Mouse (Mus musculus) kidney, embryonic 16.5 days (tissue): ENCODE results near the gene Cntrob. TPM values are rescaled to one million over a fixed set of nuclear protein-coding genes. Genes with fewer than 3 reads are reported as not detected.

Source experiments
- ATAC-seq: fragments of 200-750 bp; cut with Nextera tagmentation; 2 replicates; pipeline ENCODE4 v1.8.0; 2017; ENCODE audit warnings: moderate TSS enrichment; ENCODE audit not compliant: low FRiP score, low TSS enrichment
- H3K27ac ChIP-seq: fragments of 300-500 bp; sonication (generic); 2 replicates; pipeline ENCODE4 v1.5.1; 2014; ENCODE audit warnings: low read length
- H3K27me3 ChIP-seq: fragments of 300-500 bp; sonication (generic); 2 replicates; pipeline ENCODE4 v1.6.1; 2014; ENCODE audit warnings: low read length, control low read depth, mixed read lengths; ENCODE audit not compliant: insufficient read depth
- H3K36me3 ChIP-seq: fragments of 300-500 bp; sonication (generic); 2 replicates; pipeline ENCODE4 v1.6.1; 2014; ENCODE audit warnings: low read length, control low read depth, mixed read lengths; ENCODE audit not compliant: insufficient read depth
- H3K4me1 ChIP-seq: fragments of 300-500 bp; sonication (generic); 2 replicates; pipeline ENCODE4 v1.6.1; 2014; ENCODE audit warnings: low read length, control low read depth, mixed read lengths; ENCODE audit not compliant: insufficient read depth
- H3K4me2 ChIP-seq: fragments of 300-500 bp; sonication (generic); replicated peaks from 2 replicates; pipeline ENCODE4 v1.6.1; 2014; ENCODE audit warnings: low read depth, low read length
- H3K4me3 ChIP-seq: fragments of 300-500 bp; sonication (generic); 2 replicates; pipeline ENCODE4 v1.5.1; 2014; ENCODE audit warnings: mild to moderate bottlenecking, low read length
- H3K9ac ChIP-seq: fragments of 300-500 bp; sonication (generic); replicated peaks from 2 replicates; pipeline ENCODE4 v1.6.1; 2014; ENCODE audit warnings: low read length
- H3K9me3 ChIP-seq: fragments of 300-500 bp; sonication (generic); 2 replicates; pipeline ENCODE4 v1.6.1; 2016; ENCODE audit warnings: low read length, control low read depth
- WGBS: fragments of 180-500 bp; shearing (Covaris S2); extraction: QIAGEN DNeasy Blood & Tissue Kit; methylation state at CpG from one replicate; pipeline ENCODE4 v1.1.7; 2014; 5-methylcytosine and 5-hydroxymethylcytosine counted together
- polyA plus RNA-seq: library from polyadenylated mRNA; unstranded; fragments of >200 nt; fragmentation: Nextera tagmentation; extraction: Ambion mirVana; gene quantifications from 2 replicates; pipeline ENCODE4 v1.2.1, GENCODE M21; 2015

The Cntrob gene
- polyA plus RNA-seq, 1 experiment from 2014 or later = 23.2 TPM

DNA sequence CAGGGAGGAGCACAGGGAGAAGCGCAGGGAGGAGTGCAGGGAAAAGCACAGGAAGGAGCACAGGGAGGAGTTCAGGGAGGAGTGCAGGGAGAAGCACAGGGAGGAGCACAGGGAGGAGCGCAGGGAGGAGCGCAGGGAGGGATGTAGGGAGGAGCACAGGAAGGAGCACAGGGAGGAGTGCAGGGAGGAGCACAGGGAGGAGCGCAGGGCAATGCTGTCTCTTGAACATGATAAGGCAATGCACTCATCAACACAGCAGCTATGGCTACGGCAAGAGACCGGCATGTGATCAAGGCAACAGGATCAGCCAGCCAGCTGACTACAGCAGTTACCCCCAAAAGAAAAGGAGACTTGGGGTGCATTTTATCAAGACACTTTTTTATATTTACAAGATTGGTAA, 7.2 kb downstream of the Cntrob start:
- 98% methylated on average over 6 of the region's 6 CpGs for WGBS
- no peak for ATAC-seq
- no peak overlapping the region for H3K9ac ChIP-seq
- H3K27me3 ChIP-seq = no peaks in the 10 kb centered on the region
- no peak overlapping the region for H3K4me2 ChIP-seq
- H3K9me3 ChIP-seq = no peaks in the 10 kb centered on the region
- H3K36me3 ChIP-seq = peaks cover 39% of the 10 kb centered on the region
- no peak overlapping the region for H3K27ac ChIP-seq
- H3K4me1 ChIP-seq = no peaks in the 10 kb centered on the region
- no peak overlapping the region for H3K4me3 ChIP-seq

DNA sequence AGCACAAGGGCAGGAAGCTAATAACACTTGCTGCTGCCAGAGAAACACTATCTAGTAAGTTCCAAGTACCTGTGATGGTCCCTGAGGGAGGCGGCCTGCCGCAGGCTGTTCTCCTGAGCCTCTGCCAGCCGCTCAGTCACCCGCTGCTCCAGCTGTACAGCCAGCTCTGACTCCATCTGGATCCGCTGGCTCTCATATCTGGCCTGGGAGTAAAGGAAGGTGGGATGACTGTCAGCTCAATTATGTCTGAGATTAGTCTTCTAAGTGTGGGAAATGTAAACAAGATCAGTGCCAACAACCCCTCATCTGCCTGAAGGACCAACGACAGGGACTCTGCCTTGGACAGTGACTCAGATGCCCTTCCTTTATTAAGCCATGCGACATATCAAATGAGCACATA, 12.3 kb downstream of the Cntrob start:
- ATAC-seq = no peak
- Histone ChIP-seq H3K4me1 (no peaks in the 10 kb centered on the region), H3K4me3 (no peak overlapping the region), H3K27me3 (no peaks in the 10 kb centered on the region), H3K4me2 (no peak overlapping the region), H3K9ac (no peak overlapping the region), H3K9me3 (no peaks in the 10 kb centered on the region), H3K36me3 (peaks cover 61% of the 10 kb centered on the region), H3K27ac (no peak overlapping the region)
- 83% methylated on average over 7 of the region's 7 CpGs for WGBS

DNA sequence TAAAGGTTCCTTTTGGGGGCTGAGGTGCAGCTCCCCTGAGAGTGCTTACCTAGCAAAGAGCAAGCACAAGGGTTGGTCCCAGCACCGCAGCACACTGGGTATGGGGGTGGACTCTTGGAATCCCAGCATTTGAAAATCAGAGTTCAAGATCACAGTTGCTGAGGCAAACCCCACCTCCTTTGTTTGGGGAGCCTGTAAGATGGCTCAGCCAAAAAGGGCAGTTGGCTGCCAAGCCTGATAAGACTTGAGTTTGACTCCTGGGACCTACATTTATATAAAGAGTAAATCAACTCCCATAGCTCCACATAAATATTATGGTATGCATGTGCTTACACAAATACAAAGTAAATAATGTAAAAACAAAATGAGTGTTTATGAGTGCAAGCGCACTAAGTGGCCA, 17.5 kb downstream of the Cntrob start:
- no peak overlapping the region for H3K27ac ChIP-seq
- H3K9ac ChIP-seq = no peak overlapping the region
- ATAC-seq = no peak
- no peaks in the 10 kb centered on the region for H3K4me1 ChIP-seq
- WGBS = 92% methylated on average over 2 of the region's 2 CpGs
- H3K9me3 ChIP-seq = no peaks in the 10 kb centered on the region
- H3K27me3 ChIP-seq = no peaks in the 10 kb centered on the region
- H3K36me3 ChIP-seq = peaks cover 64% of the 10 kb centered on the region
- H3K4me2 ChIP-seq = no peak overlapping the region
- no peak overlapping the region for H3K4me3 ChIP-seq

DNA sequence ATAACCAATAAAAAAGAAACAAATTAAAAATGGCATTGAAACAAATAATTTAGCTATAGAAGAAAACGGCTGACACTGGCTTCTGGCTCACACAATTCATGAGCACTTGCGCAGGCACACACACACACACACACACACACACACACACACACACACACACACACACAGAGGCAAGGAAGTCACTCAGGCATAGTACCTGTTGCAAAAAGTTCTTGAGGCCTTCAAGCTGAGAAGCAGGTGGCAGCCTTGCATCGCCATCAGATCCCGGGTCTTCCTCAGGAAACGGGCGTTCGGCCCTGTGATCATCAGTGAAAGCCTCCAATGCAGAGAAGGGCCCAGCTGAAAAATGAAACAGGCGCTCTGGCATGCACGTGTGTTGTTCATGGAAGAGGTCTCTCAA, 18.3 kb downstream of the Cntrob start:
- no peak overlapping the region for H3K4me2 ChIP-seq
- no peak for ATAC-seq
- 81% methylated on average over 9 of the region's 9 CpGs for WGBS
- no peak overlapping the region for H3K4me3 ChIP-seq
- no peak overlapping the region for H3K27ac ChIP-seq
- H3K9ac ChIP-seq = no peak overlapping the region
- H3K36me3 ChIP-seq = peaks cover 56% of the 10 kb centered on the region
- no peaks in the 10 kb centered on the region for H3K9me3 ChIP-seq
- H3K27me3 ChIP-seq = no peaks in the 10 kb centered on the region
- no peaks in the 10 kb centered on the region for H3K4me1 ChIP-seq

DNA sequence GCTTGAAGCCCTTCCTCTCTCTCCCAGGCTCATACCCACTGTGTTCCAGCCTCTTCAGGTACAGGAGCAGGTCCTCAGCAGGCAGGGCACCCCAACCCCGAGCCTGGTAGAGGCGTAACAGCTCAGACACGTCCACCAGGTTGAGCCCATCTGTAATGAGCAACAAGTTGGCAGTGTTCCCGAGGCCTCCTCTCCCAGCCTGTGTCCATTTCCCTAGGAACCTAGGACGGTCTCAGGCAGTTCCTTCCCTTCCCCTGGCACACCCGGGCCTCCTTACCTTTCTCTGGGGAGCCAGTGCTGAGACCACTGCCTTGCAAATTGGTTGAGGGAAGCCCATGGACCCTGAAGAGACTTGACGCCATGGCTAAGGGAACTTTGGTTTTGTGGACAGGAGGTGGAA, 20.8 kb downstream of the Cntrob start:
- no peak overlapping the region for H3K4me2 ChIP-seq
- WGBS = 89% methylated on average over 7 of the region's 7 CpGs
- H3K27ac ChIP-seq = no peak overlapping the region
- no peaks in the 10 kb centered on the region for H3K9me3 ChIP-seq
- ATAC-seq = no peak
- H3K4me3 ChIP-seq = no peak overlapping the region
- H3K9ac ChIP-seq = no peak overlapping the region
- no peaks in the 10 kb centered on the region for H3K4me1 ChIP-seq
- H3K36me3 ChIP-seq = peaks cover 40% of the 10 kb centered on the region
- no peaks in the 10 kb centered on the region for H3K27me3 ChIP-seq

DNA sequence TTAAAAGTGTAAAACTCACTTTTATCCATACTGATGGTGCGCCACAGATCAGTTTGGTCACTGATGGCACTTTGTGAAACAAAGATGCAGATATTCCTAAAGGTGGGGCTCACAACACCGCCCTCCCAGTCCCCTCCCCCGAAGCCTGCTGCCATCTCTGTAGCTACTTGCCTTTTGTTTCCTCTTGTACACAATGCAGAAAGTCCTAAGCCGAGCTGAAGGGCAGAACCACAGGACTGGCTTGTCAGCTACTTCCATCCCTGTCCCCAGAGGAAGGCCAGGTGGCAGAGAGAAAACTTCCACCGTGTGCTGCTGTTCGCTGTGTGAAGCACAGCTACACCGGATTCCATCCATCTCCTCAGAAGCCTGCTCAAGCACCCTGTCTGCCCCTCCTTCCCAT, 25.3 kb downstream of the Cntrob start:
- H3K36me3 ChIP-seq = peaks cover 24% of the 10 kb centered on the region
- no peaks in the 10 kb centered on the region for H3K9me3 ChIP-seq
- 78% methylated on average over 7 of the region's 7 CpGs for WGBS
- H3K27me3 ChIP-seq = no peaks in the 10 kb centered on the region
- no peaks in the 10 kb centered on the region for H3K4me1 ChIP-seq
- H3K27ac ChIP-seq = no peak overlapping the region
- no peak overlapping the region for H3K4me2 ChIP-seq
- no peak overlapping the region for H3K9ac ChIP-seq
- H3K4me3 ChIP-seq = no peak overlapping the region
- no peak for ATAC-seq

DNA sequence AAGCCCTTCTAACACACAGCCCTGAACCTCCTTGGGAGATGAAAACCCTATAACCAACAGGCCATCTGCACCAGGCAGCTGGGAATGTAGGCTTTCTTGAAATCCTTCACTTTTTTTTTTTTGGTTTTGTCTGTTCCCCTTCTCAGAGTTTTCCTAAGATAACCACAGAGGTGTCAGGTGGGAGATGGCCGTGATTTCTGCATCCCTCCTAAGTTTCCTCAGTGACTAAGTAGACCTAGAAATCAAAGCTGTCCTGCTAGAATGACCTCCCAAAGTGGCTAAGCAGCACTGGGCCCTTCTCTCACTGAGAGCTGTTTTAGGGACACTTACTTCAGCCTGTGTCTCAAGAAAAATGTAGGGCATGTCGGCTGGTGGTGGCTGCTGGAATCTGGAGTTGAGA, 25.8 kb downstream of the Cntrob start:
- Histone ChIP-seq H3K4me3 (no peak overlapping the region), H3K4me2 (no peak overlapping the region), H3K27ac (no peak overlapping the region), H3K9ac (no peak overlapping the region), H3K9me3 (no peaks in the 10 kb centered on the region), H3K36me3 (peaks cover 19% of the 10 kb centered on the region), H3K4me1 (no peaks in the 10 kb centered on the region), H3K27me3 (no peaks in the 10 kb centered on the region)
- WGBS = 89% methylated on average over 2 of the region's 2 CpGs
- ATAC-seq = no peak

DNA sequence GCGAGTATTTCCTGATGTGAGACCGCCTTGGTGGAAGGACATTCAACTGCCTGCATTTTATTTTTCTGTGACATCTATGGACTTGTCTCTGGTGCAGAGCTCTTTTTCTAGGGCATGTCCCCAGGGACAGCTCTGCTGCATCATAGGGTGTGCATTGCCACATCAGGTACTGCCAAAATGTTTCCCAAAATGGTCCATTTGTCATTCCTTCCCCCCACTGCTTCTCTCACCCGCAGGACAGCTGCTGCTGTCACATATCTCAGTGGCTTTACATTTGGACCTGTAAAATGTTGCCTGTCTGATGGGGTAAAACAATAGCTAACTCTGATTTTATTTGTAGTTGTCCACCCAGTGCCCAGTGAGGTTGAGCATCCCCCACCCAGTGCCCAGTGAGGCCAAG, 28.3 kb downstream of the Cntrob start:
- no peak overlapping the region for H3K4me3 ChIP-seq
- H3K9me3 ChIP-seq = no peaks in the 10 kb centered on the region
- peaks cover 12% of the 10 kb centered on the region; the same call in 1 of the 2 replicates for H3K36me3 ChIP-seq
- no peaks in the 10 kb centered on the region for H3K4me1 ChIP-seq
- no peak overlapping the region for H3K9ac ChIP-seq
- no peak overlapping the region for H3K4me2 ChIP-seq
- H3K27ac ChIP-seq = no peak overlapping the region
- ATAC-seq = no peak
- H3K27me3 ChIP-seq = no peaks in the 10 kb centered on the region
- 83% methylated on average over 3 of the region's 3 CpGs for WGBS

DNA sequence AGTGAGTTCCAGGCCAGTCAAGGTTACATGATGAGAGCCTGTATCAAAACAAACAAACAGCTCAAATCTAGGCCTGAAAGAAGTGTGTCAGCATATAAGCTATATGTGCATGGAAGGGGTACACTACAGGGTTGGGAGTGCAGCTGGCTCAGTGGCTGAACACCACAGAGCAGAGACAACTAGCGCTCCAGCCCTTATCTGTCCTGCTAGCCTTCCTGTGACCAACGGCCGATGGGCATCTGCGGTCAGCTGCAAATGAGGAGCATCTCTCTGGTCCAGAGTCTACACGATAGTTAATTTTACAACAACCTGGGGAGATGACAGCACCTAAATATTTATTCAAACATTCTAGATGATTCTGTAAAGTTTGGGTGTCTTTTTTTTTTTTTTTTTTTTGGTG, 32.5 kb downstream of the Cntrob start:
- ATAC-seq = no peak
- WGBS = 95% methylated on average over 5 of the region's 5 CpGs

DNA sequence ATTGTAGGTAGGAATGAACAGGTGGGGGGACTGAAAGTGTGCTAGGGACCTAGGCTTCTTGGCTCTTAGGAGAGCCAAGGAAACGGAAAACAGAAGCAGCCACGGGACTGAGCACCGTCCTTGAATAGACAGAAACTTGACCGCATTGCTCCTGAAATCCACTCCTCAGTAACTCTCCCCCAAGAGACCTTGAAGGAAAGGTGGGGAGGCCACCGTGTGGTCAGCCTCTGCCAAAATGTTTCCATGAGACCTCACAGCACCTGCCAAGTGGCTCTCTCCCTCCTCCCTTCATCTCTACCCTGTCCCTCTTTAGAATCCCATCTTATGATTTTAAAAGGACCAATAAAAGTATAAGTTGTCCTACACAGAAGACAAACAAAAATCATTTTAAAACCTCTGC, 46.3 kb downstream of the Cntrob start:
- no peak overlapping the region for H3K4me2 ChIP-seq
- no peak overlapping the region for H3K4me3 ChIP-seq
- H3K27me3 ChIP-seq = peaks cover under 1% of the 10 kb centered on the region; the same call in 1 of the 2 replicates
- no peak for ATAC-seq
- H3K4me1 ChIP-seq = no peaks in the 10 kb centered on the region
- H3K9me3 ChIP-seq = no peaks in the 10 kb centered on the region
- 64% methylated on average over 5 of the region's 5 CpGs for WGBS
- H3K9ac ChIP-seq = no peak overlapping the region
- no peaks in the 10 kb centered on the region for H3K36me3 ChIP-seq
- no peak overlapping the region for H3K27ac ChIP-seq

More for the DNA sequence above, 32.5 kb downstream of the Cntrob start:
- Histone ChIP-seq H3K9ac (no peak overlapping the region), H3K27ac (no peak overlapping the region), H3K4me1 (no peaks in the 10 kb centered on the region), H3K9me3 (no peaks in the 10 kb centered on the region), H3K27me3 (no peaks in the 10 kb centered on the region), H3K36me3 (no peaks in the 10 kb centered on the region), H3K4me2 (no peak overlapping the region), H3K4me3 (no peak overlapping the region)

DNA sequence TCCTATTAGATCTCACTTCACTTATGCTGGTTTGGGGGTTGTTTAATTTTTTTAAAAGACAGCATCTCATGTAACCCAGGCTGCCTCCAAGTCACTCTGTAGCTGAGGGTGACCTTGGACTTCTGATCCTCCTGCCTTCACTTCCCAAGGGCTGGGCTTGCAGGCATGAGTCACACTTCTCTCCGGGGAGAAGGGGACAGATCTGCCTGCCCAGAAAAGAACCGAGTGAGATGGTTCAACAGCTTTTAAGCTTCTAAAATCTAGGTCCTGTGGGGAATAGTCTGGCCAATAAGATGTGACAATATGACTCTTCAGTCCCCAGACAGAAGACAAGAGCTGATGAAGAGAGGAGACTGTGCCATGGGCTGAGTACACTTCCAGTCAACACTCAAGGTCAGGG, 47.5 kb downstream of the Cntrob start:
- Histone ChIP-seq H3K4me3 (no peak overlapping the region), H3K4me2 (no peak overlapping the region), H3K27ac (no peak overlapping the region), H3K27me3 (no peaks in the 10 kb centered on the region), H3K9ac (no peak overlapping the region), H3K9me3 (no peaks in the 10 kb centered on the region), H3K36me3 (no peaks in the 10 kb centered on the region), H3K4me1 (no peaks in the 10 kb centered on the region)
- ATAC-seq = no peak
- WGBS = 56% methylated on average over 2 of the region's 2 CpGs
